19 mouse cellular contexts compared by ENCODE assay signal in genomic region chr14:36651053-36651735, GRCm38 (mm10).
A peak's percentile ranks its signal among the peaks of the same experiment; 100 is the strongest.
DNase-seq lines count a peak whose midpoint lies in the region; ATAC-seq lines count a peak whose summit lies in the region.
"Had no signal": no experiment of that assay in that cellular context is flagged by ENCODE, and none has a peak within 500 bp of the region (broad histone marks: within the 10 kb centered on the region; RNA-seq: fewer than 3 reads in every experiment).

No protein-coding gene starts in this region.

- peak; percentile 82 for ATAC-seq in heart, embryonic 14.5 days (ENCODE audit: insufficient number of reproducible peaks, insufficient read depth, low FRiP score, low read depth)

- no peak overlapping the region for H3K9ac ChIP-seq in heart, embryonic 14.5 days (ENCODE audit: low read length)
- H3K9ac ChIP-seq: embryonic facial prominence, embryonic 12.5 days; limb, embryonic 13.5 days; liver, embryonic 14.5 days had no signal

- WGBS in heart, embryonic 14.5 days, result 22% methylated on average over 6 of the region's 6 CpGs

- H3K4me3 ChIP-seq in heart, embryonic 14.5 days (ENCODE audit: control insufficient read depth in 1 of 2, insufficient read depth in 1 of 2, low read depth in 1 of 2, low read length in 2 of 2), result no peak overlapping the region
- H3K4me3 ChIP-seq: embryonic facial prominence, embryonic 12.5 days; erythroblast, embryonic 14.5 days; limb, embryonic 13.5 days; midbrain, embryonic 10.5 days had no signal

- DNase-seq in heart, adult 18-20 months, result peak; percentile 10 to 16
- DNase-seq in heart, postnatal 36 days, result no peak
- DNase-seq in brain, adult 2 months (ENCODE audit: low read depth, low spot score), result peak; percentile 16
- peak; percentile 2 for DNase-seq in forelimb bud, embryonic 11.5 days (ENCODE audit: low read depth, low spot score)
- no peak for DNase-seq in left cerebral cortex, adult 8-10 months (ENCODE audit: low spot score in 2 of 2)
- no peak for DNase-seq in adrenal gland, postnatal 36 days
- DNase-seq: cerebellum, adult 9-11 months; gastrocnemius, postnatal 25 days; kidney, adult 18-20 months; kidney, postnatal 10 days; spleen, adult 18-20 months; thymus, postnatal 36 days had no signal

- no peaks in the 10 kb centered on the region for H3K9me3 ChIP-seq in heart, embryonic 14.5 days (ENCODE audit: control insufficient read depth, low read length)
- H3K9me3 ChIP-seq: embryonic facial prominence, embryonic 12.5 days; limb, embryonic 13.5 days; midbrain, embryonic 10.5 days had no signal

- H3K4me1 ChIP-seq in heart, embryonic 14.5 days (ENCODE audit: control insufficient read depth in 2 of 2, insufficient read depth in 2 of 2, low read length in 2 of 2), result peaks cover 12 to 33% of the 10 kb centered on the region in 2 experiments
- H3K4me1 ChIP-seq: embryonic facial prominence, embryonic 12.5 days; limb, embryonic 13.5 days had no signal

- intact Hi-C loops in heart, postnatal 36 days (cut with DNase I), result no loop called here

- no peaks in the 10 kb centered on the region for H3K36me3 ChIP-seq in heart, embryonic 14.5 days (ENCODE audit: control insufficient read depth, insufficient read depth, low read length)
- H3K36me3 ChIP-seq: embryonic facial prominence, embryonic 12.5 days; limb, embryonic 13.5 days; midbrain, embryonic 10.5 days had no signal

- H3K4me2 ChIP-seq in heart, embryonic 14.5 days (ENCODE audit: low read length), result peak overlapping the region; percentile 25; the same call in 1 of the 2 replicates
- H3K4me2 ChIP-seq: embryonic facial prominence, embryonic 12.5 days; limb, embryonic 13.5 days had no signal

- peak overlapping the region; percentile 20 to 53 for H3K27ac ChIP-seq in heart, embryonic 14.5 days (replicated peaks in 1 of 2; ENCODE audit: control insufficient read depth in 1 of 2, insufficient read depth in 1 of 2, low read depth in 2 of 2, low read length in 2 of 2)
- H3K27ac ChIP-seq: embryonic facial prominence, embryonic 12.5 days; limb, embryonic 13.5 days; liver, embryonic 14.5 days; macrophage; midbrain, embryonic 10.5 days had no signal

- peaks cover 9% of the 10 kb centered on the region; the same call in 1 of the 2 replicates for H3K27me3 ChIP-seq in heart, embryonic 14.5 days (ENCODE audit: control insufficient read depth, insufficient read depth, low read length)
- H3K27me3 ChIP-seq: embryonic facial prominence, embryonic 12.5 days; limb, embryonic 13.5 days had no signal

Comparison
In these comparisons a context has a peak if more than half of its experiments do, and no peak if none do; other contexts are left out.
1. DNase-seq: peak in heart, adult 18-20 months (2 of 2), brain, adult 2 months (single experiment) and forelimb bud, embryonic 11.5 days (single experiment); none in heart, postnatal 36 days (0 of 2), left cerebral cortex, adult 8-10 months (0 of 2) and adrenal gland, postnatal 36 days (0 of 2).